Mouse (Mus musculus) E14TG2a.4 (cell line): ENCODE data around the gene Kif26a.

Experiments
- H3K27me3 ChIP-seq: 2 replicates; pipeline ENCODE4 v1.6.1; 2014; ENCODE audit warnings: low read length, control low read depth; ENCODE audit not compliant: insufficient read depth
- H3K36me3 ChIP-seq: 2 replicates; pipeline ENCODE4 v1.6.1; 2014; ENCODE audit warnings: low read length, control low read depth; ENCODE audit not compliant: insufficient read depth
- H3K4me1 ChIP-seq: replicated peaks from 2 replicates; pipeline ENCODE4 v1.6.1; 2014; ENCODE audit warnings: low read depth, low read length, control low read depth
- H3K4me3 ChIP-seq: replicated peaks from 2 replicates; pipeline ENCODE4 v1.5.1; 2014; ENCODE audit warnings: mild to moderate bottlenecking, low read length
- H3K9me3 ChIP-seq: 2 replicates; pipeline ENCODE4 v1.6.1; 2014; ENCODE audit warnings: low read length, control low read depth
- CTCF ChIP-seq: conservative IDR thresholded peaks from 2 replicates; pipeline ENCODE4 v1.5.1; 2014; ENCODE audit warnings: low read length
- NANOG ChIP-seq: IDR thresholded peaks from 2 replicates; pipeline ENCODE4 v1.6.1; 2014; ENCODE audit warnings: borderline replicate concordance, low read length, mixed read lengths
- POU5F1 ChIP-seq: IDR thresholded peaks from 2 replicates; pipeline ENCODE4 v1.6.1; 2014; ENCODE audit warnings: low read length, borderline replicate concordance

The Kif26a gene

GRCm38 (mm10) chr12:112207734-112208133, 61.7 kb downstream of the Kif26a start:
- Histone ChIP-seq H3K36me3 (no peaks in the 10 kb centered on the region), H3K9me3 (no peaks in the 10 kb centered on the region), H3K27me3 (peaks cover 32% of the 10 kb centered on the region), H3K4me1 (no peaks in the 10 kb centered on the region), H3K4me3 (no peak overlapping the region)
- TF ChIP-seq POU5F1 (no peak), NANOG (no peak), CTCF (no peak)

- Histone ChIP-seq H3K4me1 (peaks cover 6% of the 10 kb centered on the region; the same call in 1 of the 2 replicates), H3K36me3 (no peaks in the 10 kb centered on the region), H3K4me3 (no peak overlapping the region), H3K27me3 (peaks cover 26% of the 10 kb centered on the region), H3K9me3 (no peaks in the 10 kb centered on the region)
- no peak for TF ChIP-seq CTCF
Observed at GRCm38 (mm10) chr12:112210622-112211021, 64.6 kb downstream of the Kif26a start.

- Histone ChIP-seq H3K36me3 (no peaks in the 10 kb centered on the region), H3K9me3 (no peaks in the 10 kb centered on the region), H3K4me3 (no peak overlapping the region), H3K4me1 (peaks cover 6% of the 10 kb centered on the region; the same call in 1 of the 2 replicates), H3K27me3 (peaks cover 50% of the 10 kb centered on the region)
- TF ChIP-seq CTCF = no peak
- no peak for TF ChIP-seq POU5F1
- TF ChIP-seq NANOG = no peak
Observed at GRCm38 (mm10) chr12:112214441-112214857, 68.4 kb downstream of the Kif26a start.

- H3K4me3 ChIP-seq = no peak overlapping the region
- H3K9me3 ChIP-seq = 0 out of 2 replicates have a peak, but pooled peaks cover 3% of the 10 kb centered on the region
- H3K36me3 ChIP-seq = no peaks in the 10 kb centered on the region
- peaks cover 52% of the 10 kb centered on the region for H3K27me3 ChIP-seq
- peaks cover 6% of the 10 kb centered on the region; the same call in 1 of the 2 replicates for H3K4me1 ChIP-seq
- no peak for TF ChIP-seq POU5F1
- no peak for TF ChIP-seq NANOG
- no peak for TF ChIP-seq CTCF
Observed at GRCm38 (mm10) chr12:112215545-112215944, 69.5 kb downstream of the Kif26a start.

- TF ChIP-seq NANOG = no peak
- no peak for TF ChIP-seq POU5F1
- TF ChIP-seq CTCF = no peak
- Histone ChIP-seq H3K9me3 (0 out of 2 replicates have a peak, but pooled peaks cover 3% of the 10 kb centered on the region), H3K4me1 (peaks cover 6% of the 10 kb centered on the region; the same call in 1 of the 2 replicates), H3K36me3 (no peaks in the 10 kb centered on the region), H3K27me3 (peaks cover 48% of the 10 kb centered on the region), H3K4me3 (no peak overlapping the region)
Observed at GRCm38 (mm10) chr12:112217021-112217420, 71.0 kb downstream of the Kif26a start.

- no peak overlapping the region for H3K4me3 ChIP-seq
- H3K4me1 ChIP-seq = peaks cover 6% of the 10 kb centered on the region; the same call in 1 of the 2 replicates
- no peaks in the 10 kb centered on the region for H3K36me3 ChIP-seq
- H3K27me3 ChIP-seq = peaks cover 45% of the 10 kb centered on the region
- TF ChIP-seq CTCF (no peak), POU5F1 (no peak), NANOG (no peak)
- 0 out of 2 replicates have a peak, but pooled peaks cover 3% of the 10 kb centered on the region for H3K9me3 ChIP-seq
Observed at GRCm38 (mm10) chr12:112217681-112218080, 71.7 kb downstream of the Kif26a start.

- Histone ChIP-seq H3K36me3 (no peaks in the 10 kb centered on the region), H3K4me3 (no peak overlapping the region), H3K9me3 (0 out of 2 replicates have a peak, but pooled peaks cover 3% of the 10 kb centered on the region), H3K27me3 (peaks cover 35% of the 10 kb centered on the region), H3K4me1 (no peaks in the 10 kb centered on the region)
- no peak for TF ChIP-seq POU5F1
- TF ChIP-seq NANOG = no peak
- no peak for TF ChIP-seq CTCF
Observed at GRCm38 (mm10) chr12:112221290-112221689, 75.3 kb downstream of the Kif26a start.

- Histone ChIP-seq H3K4me1 (no peaks in the 10 kb centered on the region), H3K36me3 (no peaks in the 10 kb centered on the region), H3K4me3 (no peak overlapping the region), H3K9me3 (0 out of 2 replicates have a peak, but pooled peaks cover 3% of the 10 kb centered on the region), H3K27me3 (peaks cover 29% of the 10 kb centered on the region)
- TF ChIP-seq NANOG (no peak), CTCF (no peak), POU5F1 (no peak)
Observed at GRCm38 (mm10) chr12:112221754-112222439, 75.9 kb downstream of the Kif26a start.
